Mouse (Mus musculus): Measurements from ENCODE around the gene Gm26938. TPM values are rescaled to one million over a fixed set of nuclear protein-coding genes. Genes with fewer than 3 reads are reported as not detected.

The Gm26938 gene
- not detected for polyA plus RNA-seq (2017; shearing (Covaris generic))

GRCm38 (mm10) chr5:139826357-139827055 lies at the start of gene Gm26938, which contains the start of gene Psmg3:
TSS of gene Gm26938 (minus strand) at chr5:139826407.
TSS of gene Psmg3 (minus strand) at chr5:139826885.

GRCm38 (mm10) chr5:139819538-139820181 lies 6.5 kb downstream of the Gm26938 start, which contains the start of gene Tmem184a:
TSS of gene Tmem184a (minus strand) at chr5:139819917.

DNA sequence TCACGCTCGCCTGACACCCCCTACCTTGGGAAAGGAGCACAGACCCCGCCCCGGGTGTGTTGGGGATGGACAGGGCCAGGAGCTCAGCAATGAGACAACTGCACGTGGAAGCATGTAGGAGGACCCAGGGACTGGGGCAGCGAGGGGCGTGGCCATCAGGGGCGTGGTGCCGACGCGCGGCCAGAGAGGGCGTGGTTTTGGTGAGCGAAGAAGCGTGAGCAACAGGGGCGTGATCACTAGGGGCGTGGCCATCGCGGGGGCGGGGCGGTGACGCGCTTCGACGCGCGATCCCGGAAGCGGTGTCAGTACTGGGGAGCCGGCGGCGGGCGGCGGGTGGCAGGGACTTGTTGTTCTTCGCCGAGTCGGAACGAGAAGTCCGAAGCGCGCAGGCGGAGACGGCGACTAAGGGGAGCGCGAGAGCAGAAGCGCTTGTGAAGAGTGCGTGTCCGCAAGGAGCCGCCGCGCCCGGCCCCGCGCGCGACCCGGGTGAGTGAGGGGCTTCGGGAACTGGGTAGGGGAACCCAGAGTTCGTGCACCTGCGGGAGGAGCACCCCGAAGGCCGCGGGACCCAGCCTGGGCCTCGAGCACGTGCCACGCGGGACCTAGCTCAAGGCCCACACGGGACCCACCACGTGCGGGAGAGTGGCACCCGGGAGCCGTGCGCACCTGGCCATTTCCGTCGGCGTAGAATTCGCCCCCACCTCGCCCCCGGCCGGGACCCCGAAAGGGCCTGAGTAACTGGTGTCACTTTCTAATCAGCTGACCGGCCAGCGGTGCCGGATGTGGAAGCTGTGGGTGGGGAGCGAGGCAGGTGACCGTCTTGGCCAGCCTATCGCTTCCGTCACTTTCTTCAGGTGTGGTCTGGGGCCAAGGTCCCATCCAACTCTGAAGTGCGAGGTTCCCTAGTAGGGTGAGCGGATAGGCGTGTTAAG lies 34.7 kb downstream of the Gm26938 start, which contains the start of gene Mafk:
Gene Mafk (plus strand): TSS at position 287 of the 932 bp plus-strand sequence.

DNA sequence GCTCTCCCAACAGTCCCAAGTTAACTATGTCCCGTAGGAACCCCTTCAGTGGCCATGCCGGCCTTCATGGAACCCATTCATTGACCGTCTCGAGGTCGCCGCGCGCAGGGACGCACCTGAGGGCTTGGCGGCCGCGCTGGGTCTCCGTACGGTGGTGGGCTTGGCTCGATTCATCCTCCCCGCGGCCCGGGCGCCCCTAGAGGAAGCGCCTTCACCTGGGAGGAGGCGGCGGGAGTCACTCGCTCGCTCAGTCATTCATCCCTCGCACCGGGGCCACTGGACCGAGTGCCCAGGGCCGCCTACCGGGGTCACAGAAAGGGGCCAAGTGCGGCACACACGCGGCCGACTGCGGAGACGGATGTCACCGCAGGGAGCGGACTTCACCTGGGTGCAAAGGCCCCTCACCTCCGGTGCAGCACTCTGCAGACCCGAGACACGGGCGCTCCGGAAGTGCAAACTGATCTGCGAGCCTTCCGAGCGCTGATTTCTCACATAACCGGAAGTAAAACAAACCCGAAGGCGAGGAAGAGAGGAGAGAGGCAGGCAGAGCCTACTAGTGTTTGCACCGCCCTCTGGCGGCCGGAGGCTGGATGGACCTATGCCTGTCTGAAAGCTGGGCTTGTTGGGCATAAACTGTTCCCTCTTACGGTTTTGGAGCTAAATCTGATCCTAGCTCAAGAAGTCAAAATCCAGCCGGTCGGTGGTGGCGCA lies 50.8 kb downstream of the Gm26938 start, which contains the start of gene Ints1:
Gene Ints1 (minus strand): TSS at position 459 of the 711 bp plus-strand sequence.

Other genes starting within 250 kb of the Gm26938 start
- not detected for gene Micall2, start 90.1 kb downstream of the Gm26938 start, polyA plus RNA-seq (2017; shearing (Covaris generic))
- 44.8 TPM for gene Ints1, start 50.7 kb downstream of the Gm26938 start, polyA plus RNA-seq (2017; shearing (Covaris generic))
- gene Mafk, start 34.9 kb downstream of the Gm26938 start, polyA plus RNA-seq (2017; shearing (Covaris generic)): 102 TPM
- not detected for gene Tmem184a, start 6.5 kb downstream of the Gm26938 start, polyA plus RNA-seq (2017; shearing (Covaris generic))
- 14.9 TPM for gene Psmg3, start 478 bp upstream of the Gm26938 start, polyA plus RNA-seq (2017; shearing (Covaris generic))
- not detected for gene Elfn1, start 81.5 kb upstream of the Gm26938 start, polyA plus RNA-seq (2017; shearing (Covaris generic))

Data from effector memory CD4-positive, alpha-beta T cell, adult 5 months (primary cell).